Mouse (Mus musculus): ENCODE measurements at regions not wholly inside any gene's neighbourhood (a gene's known extent, or its start where the extent isn't known, plus 50 kb on each side); places are given as distances from the start of the nearest gene placed in this dataset.
A peak's percentile ranks its signal among the peaks of the same experiment; 100 is the strongest.

GRCm38 (mm10) chr17:80891656-80892055, 52.8 kb upstream of the Tmem178 start:
- no peak for DNase-seq

GRCm38 (mm10) chr17:80889095-80889494, 55.3 kb upstream of the Tmem178 start:
- DNase-seq, result no peak

- no peak for DNase-seq
Measured at GRCm38 (mm10) chr17:80887749-80888119, 56.7 kb upstream of the Tmem178 start.

- DNase-seq, result peak; percentile 67
Measured at GRCm38 (mm10) chr17:80887021-80887748, 57.2 kb upstream of the Tmem178 start.

GRCm38 (mm10) chr17:80886211-80886701, 58.2 kb upstream of the Tmem178 start:
- peak; percentile 28 for DNase-seq

GRCm38 (mm10) chr17:80885706-80886105, 58.7 kb upstream of the Tmem178 start:
- DNase-seq, result no peak

- DNase-seq, result no peak
Measured at GRCm38 (mm10) chr17:80884886-80885285, 59.5 kb upstream of the Tmem178 start.

GRCm38 (mm10) chr17:80882476-80882875, 62.0 kb upstream of the Tmem178 start:
- no peak for DNase-seq

- DNase-seq, result no peak
Measured at GRCm38 (mm10) chr17:80880325-80880724, 64.1 kb upstream of the Tmem178 start.

GRCm38 (mm10) chr17:80875352-80876044, 68.9 kb upstream of the Tmem178 start:
- peak; percentile 89 for DNase-seq

GRCm38 (mm10) chr17:80870965-80871364, 73.5 kb upstream of the Tmem178 start:
- DNase-seq, result no peak

- DNase-seq, result no peak
Measured at GRCm38 (mm10) chr17:80862338-80862737, 82.1 kb upstream of the Tmem178 start.

- peak; percentile 78 for DNase-seq
Measured at GRCm38 (mm10) chr17:80846996-80847810, 97.2 kb upstream of the Tmem178 start.

- no peak for DNase-seq
Measured at GRCm38 (mm10) chr17:80845349-80845748, 99.1 kb upstream of the Tmem178 start.

- DNase-seq, result no peak
Measured at GRCm38 (mm10) chr17:80841903-80842302, 102.5 kb upstream of the Tmem178 start.

GRCm38 (mm10) chr17:80840896-80841295, 103.5 kb upstream of the Tmem178 start:
- DNase-seq, result no peak

- DNase-seq, result no peak
Measured at GRCm38 (mm10) chr17:80840452-80840851, 104.0 kb upstream of the Tmem178 start.

GRCm38 (mm10) chr17:80834701-80835100, 106.4 kb upstream of the Map4k3 start:
- DNase-seq, result no peak

- no peak for DNase-seq
Measured at GRCm38 (mm10) chr17:80834176-80834517, 105.9 kb upstream of the Map4k3 start.

- DNase-seq, result no peak
Measured at GRCm38 (mm10) chr17:80833355-80834175, 105.3 kb upstream of the Map4k3 start.

GRCm38 (mm10) chr17:80831686-80832085, 103.4 kb upstream of the Map4k3 start:
- no peak for DNase-seq

- DNase-seq, result no peak
Measured at GRCm38 (mm10) chr17:80827896-80828295, 99.6 kb upstream of the Map4k3 start.

- DNase-seq, result no peak
Measured at GRCm38 (mm10) chr17:80827361-80827760, 99.1 kb upstream of the Map4k3 start.

All from cerebellum, adult 9-10 months (tissue).